Mouse (Mus musculus) intestine, embryonic 16.5 days (tissue): Measurements from ENCODE around the gene Polr3f. TPM values are rescaled to one million over a fixed set of nuclear protein-coding genes. Genes with fewer than 3 reads are reported as not detected.
A peak's percentile ranks its signal among the peaks of the same experiment; 100 is the strongest.

Experiments used
- ATAC-seq: fragments of 200-750 bp; cut with Nextera tagmentation; 2 replicates; pipeline ENCODE4 v1.8.0; 2017; ENCODE audit warnings: moderate TSS enrichment, moderate library complexity
- H3K27ac ChIP-seq: fragments of 300-500 bp; sonication (generic); 2 replicates; pipeline ENCODE4 v1.5.1; 2014; ENCODE audit warnings: mild to moderate bottlenecking, low read length
- H3K27me3 ChIP-seq: fragments of 300-500 bp; sonication (generic); replicated peaks from 2 replicates; pipeline ENCODE4 v1.6.1; 2014; ENCODE audit warnings: low read length, control low read depth, mixed read lengths; ENCODE audit not compliant: control insufficient read depth, insufficient read depth
- H3K36me3 ChIP-seq: fragments of 300-500 bp; sonication (generic); 2 replicates; pipeline ENCODE4 v1.6.1; 2014; ENCODE audit warnings: low read length, control low read depth; ENCODE audit not compliant: control insufficient read depth, insufficient read depth
- H3K4me1 ChIP-seq: fragments of 300-500 bp; sonication (generic); 2 replicates; pipeline ENCODE4 v1.6.1; 2014; ENCODE audit warnings: low read length, control low read depth, mixed read lengths; ENCODE audit not compliant: control insufficient read depth, insufficient read depth
- H3K4me2 ChIP-seq: fragments of 300-500 bp; sonication (generic); 2 replicates; pipeline ENCODE4 v1.6.1; 2014; ENCODE audit warnings: low read depth, low read length, control low read depth
- H3K4me3 ChIP-seq: fragments of 300-500 bp; sonication (generic); 2 replicates; pipeline ENCODE4 v1.5.1; 2014; ENCODE audit warnings: mild to moderate bottlenecking, low read length
- H3K9ac ChIP-seq: fragments of 300-500 bp; sonication (generic); 2 replicates; pipeline ENCODE4 v1.6.1; 2014; ENCODE audit warnings: low read depth, low read length
- H3K9me3 ChIP-seq: fragments of 300-500 bp; sonication (generic); 2 replicates; pipeline ENCODE4 v1.6.1; 2016; ENCODE audit warnings: low read length, control low read depth; ENCODE audit not compliant: control insufficient read depth
- WGBS: fragments of 180-500 bp; shearing (Covaris S2); extraction: QIAGEN DNeasy Blood & Tissue Kit; methylation state at CpG from one replicate; pipeline ENCODE4 v1.1.7; 2014; 5-methylcytosine and 5-hydroxymethylcytosine counted together
- polyA plus RNA-seq: library from polyadenylated mRNA; unstranded; fragments of >200 nt; fragmentation: Nextera tagmentation; extraction: Ambion mirVana; gene quantifications from 2 replicates; pipeline ENCODE4 v1.2.1, GENCODE M21; 2015

The Polr3f gene
- polyA plus RNA-seq, 1 experiment from 2014 or later, result 16.7 TPM

GRCm38 (mm10) chr2:144525856-144526255, 1.7 kb upstream of the Polr3f start:
- Histone ChIP-seq H3K4me2 (no peak overlapping the region), H3K4me3 (no peak overlapping the region), H3K27ac (no peak overlapping the region), H3K27me3 (no peaks in the 10 kb centered on the region), H3K4me1 (peaks cover 12% of the 10 kb centered on the region), H3K36me3 (no peaks in the 10 kb centered on the region), H3K9ac (no peak overlapping the region), H3K9me3 (no peaks in the 10 kb centered on the region)
- 52% methylated on average over 10 of the region's 10 CpGs for WGBS
- ATAC-seq, result no peak

- Histone ChIP-seq H3K9ac (peak overlapping the region; percentile 94), H3K4me3 (peak overlapping the region; percentile 98), H3K27me3 (no peaks in the 10 kb centered on the region), H3K4me1 (peaks cover 12% of the 10 kb centered on the region), H3K9me3 (no peaks in the 10 kb centered on the region), H3K36me3 (no peaks in the 10 kb centered on the region), H3K27ac (peak overlapping the region; percentile 91), H3K4me2 (peak overlapping the region; percentile 96)
- peak; percentile 55 for ATAC-seq
- WGBS, result 0% methylated on average over 25 of the region's 25 CpGs
Observed at GRCm38 (mm10) chr2:144527821-144528174, 280 bp downstream of the Polr3f start.

GRCm38 (mm10) chr2:144537123-144537522, 9.6 kb downstream of the Polr3f start:
- peaks cover 34% of the 10 kb centered on the region for H3K36me3 ChIP-seq

DNA sequence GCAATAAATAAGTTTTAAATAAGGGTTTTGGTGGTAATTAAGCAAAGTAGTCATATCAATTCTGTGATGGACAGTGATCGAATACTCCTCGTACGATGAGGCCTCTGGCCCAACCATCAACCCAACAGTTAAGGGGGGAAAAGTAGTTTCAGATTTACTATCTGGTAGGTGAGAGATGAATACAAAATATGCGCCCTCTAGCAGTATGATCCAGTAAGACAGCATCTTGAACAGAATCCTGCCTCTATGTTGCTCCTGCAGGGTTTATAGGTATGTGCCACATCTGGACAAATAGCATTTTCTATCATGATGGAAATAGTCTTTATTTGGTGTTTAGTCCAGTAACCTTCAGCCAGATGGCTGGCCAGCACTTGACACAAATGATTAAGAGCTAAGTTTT, 13.7 kb downstream of the Polr3f start:
- WGBS, result 86% methylated on average over 4 of the region's 4 CpGs
- Histone ChIP-seq H3K4me1 (peaks cover 4% of the 10 kb centered on the region; the same call in 1 of the 2 replicates), H3K9ac (no peak overlapping the region), H3K36me3 (peaks cover 14% of the 10 kb centered on the region), H3K27ac (no peak overlapping the region), H3K4me2 (no peak overlapping the region), H3K27me3 (no peaks in the 10 kb centered on the region), H3K4me3 (no peak overlapping the region), H3K9me3 (no peaks in the 10 kb centered on the region)
- no peak for ATAC-seq

More at GRCm38 (mm10) chr2:144537123-144537522, 9.6 kb downstream of the Polr3f start:
- ATAC-seq, result no peak
- Histone ChIP-seq H3K4me2 (no peak overlapping the region), H3K27me3 (no peaks in the 10 kb centered on the region), H3K9ac (no peak overlapping the region), H3K27ac (no peak overlapping the region), H3K4me1 (no peaks in the 10 kb centered on the region), H3K4me3 (no peak overlapping the region), H3K9me3 (no peaks in the 10 kb centered on the region)
- 93% methylated on average over 7 of the region's 7 CpGs for WGBS

DNA sequence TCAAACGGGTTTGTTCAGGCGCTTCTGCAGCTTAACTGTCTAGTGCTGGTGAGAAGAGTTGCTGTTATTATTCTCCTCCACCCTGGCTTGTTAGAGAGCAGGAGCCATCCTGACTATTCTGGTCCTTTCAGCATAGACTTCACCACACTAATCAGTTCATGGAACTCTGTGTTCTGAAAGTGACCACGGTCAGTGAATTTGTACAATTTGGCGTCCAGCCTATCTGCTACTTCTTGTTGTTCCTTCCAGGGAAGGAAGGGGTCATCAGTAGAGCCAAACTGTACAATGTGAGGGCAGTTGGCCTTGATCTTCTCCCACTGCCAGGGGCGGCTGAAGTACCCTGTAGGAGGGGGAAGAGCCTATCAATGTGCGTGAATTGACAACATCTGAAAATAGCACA, 16.2 kb downstream of the Polr3f start:
- H3K9ac ChIP-seq, result no peak overlapping the region
- no peaks in the 10 kb centered on the region for H3K9me3 ChIP-seq
- peaks cover 4% of the 10 kb centered on the region; the same call in 1 of the 2 replicates for H3K4me1 ChIP-seq
- peaks cover 3% of the 10 kb centered on the region for H3K36me3 ChIP-seq
- H3K4me2 ChIP-seq, result no peak overlapping the region
- 88% methylated on average over 6 of the region's 6 CpGs for WGBS
- H3K4me3 ChIP-seq, result no peak overlapping the region
- H3K27ac ChIP-seq, result no peak overlapping the region
- no peak for ATAC-seq
- no peaks in the 10 kb centered on the region for H3K27me3 ChIP-seq

GRCm38 (mm10) chr2:144544630-144545029, 17.1 kb downstream of the Polr3f start:
- Histone ChIP-seq H3K4me1 (peaks cover 4% of the 10 kb centered on the region; the same call in 1 of the 2 replicates), H3K9me3 (no peaks in the 10 kb centered on the region), H3K27ac (no peak overlapping the region), H3K36me3 (peaks cover 3% of the 10 kb centered on the region), H3K27me3 (no peaks in the 10 kb centered on the region), H3K9ac (no peak overlapping the region), H3K4me2 (no peak overlapping the region), H3K4me3 (no peak overlapping the region)
- peak; percentile 77 for ATAC-seq
- WGBS, result 70% methylated on average over 6 of the region's 6 CpGs

- Histone ChIP-seq H3K9me3 (no peaks in the 10 kb centered on the region), H3K27ac (no peak overlapping the region), H3K4me2 (no peak overlapping the region), H3K4me3 (no peak overlapping the region), H3K27me3 (no peaks in the 10 kb centered on the region), H3K36me3 (peaks cover 3% of the 10 kb centered on the region; the same call in 1 of the 2 replicates), H3K4me1 (peaks cover 4% of the 10 kb centered on the region), H3K9ac (no peak overlapping the region)
- ATAC-seq, result no peak; the same call in 1 of the 2 replicates
- 76% methylated on average over 2 of the region's 2 CpGs for WGBS
Observed at GRCm38 (mm10) chr2:144545061-144545460, 17.5 kb downstream of the Polr3f start.

GRCm38 (mm10) chr2:144545481-144545880, 18.0 kb downstream of the Polr3f start:
- 26% methylated on average over 1 of the region's 1 CpGs for WGBS
- ATAC-seq, result no peak
- H3K9me3 ChIP-seq, result no peaks in the 10 kb centered on the region
- H3K36me3 ChIP-seq, result peaks cover 3% of the 10 kb centered on the region; the same call in 1 of the 2 replicates
- peaks cover 4% of the 10 kb centered on the region for H3K4me1 ChIP-seq
- H3K27me3 ChIP-seq, result no peaks in the 10 kb centered on the region
- no peak overlapping the region for H3K27ac ChIP-seq
- no peak overlapping the region for H3K4me2 ChIP-seq
- H3K4me3 ChIP-seq, result no peak overlapping the region
- no peak overlapping the region for H3K9ac ChIP-seq

- WGBS, result 64% methylated on average over 4 of the region's 4 CpGs
- Histone ChIP-seq H3K36me3 (peaks cover 3% of the 10 kb centered on the region; the same call in 1 of the 2 replicates), H3K4me2 (no peak overlapping the region), H3K9ac (no peak overlapping the region), H3K27me3 (no peaks in the 10 kb centered on the region), H3K27ac (no peak overlapping the region), H3K4me3 (no peak overlapping the region), H3K4me1 (peaks cover 4% of the 10 kb centered on the region), H3K9me3 (no peaks in the 10 kb centered on the region)
- ATAC-seq, result no peak
Observed at GRCm38 (mm10) chr2:144547559-144547958, 20.0 kb downstream of the Polr3f start.

DNA sequence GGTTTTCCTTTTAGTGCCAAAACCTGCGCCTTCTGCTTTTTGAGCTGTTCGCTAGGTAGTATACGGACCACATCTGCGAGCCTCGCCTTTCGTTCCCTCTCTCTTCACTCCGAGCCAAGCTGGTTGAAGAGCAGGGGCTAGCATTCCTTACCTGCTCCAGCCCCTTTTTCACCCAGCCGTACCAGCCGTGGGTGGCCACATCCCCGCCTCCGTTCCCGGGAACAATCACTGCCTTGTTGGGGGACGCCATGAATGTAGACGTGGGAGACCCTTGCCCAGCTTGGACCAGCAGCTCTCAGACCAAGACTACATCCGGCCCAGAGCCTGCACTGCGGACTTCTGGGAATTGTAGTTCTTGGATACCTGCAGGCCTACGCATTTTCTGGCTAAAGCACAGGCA, 23.0 kb downstream of the Polr3f start, which contains the start of gene Rbbp9:
Rbbp9 (minus strand) TSS at position 341 of the 400 bp plus-strand sequence.
- Histone ChIP-seq H3K27me3 (no peaks in the 10 kb centered on the region), H3K9me3 (no peaks in the 10 kb centered on the region), H3K4me3 (peak within 1 kb of the TSS; percentile 83), H3K36me3 (peaks cover 3% of the 10 kb centered on the region; the same call in 1 of the 2 replicates), H3K27ac (peak within 1 kb of the TSS; percentile 70), H3K4me2 (peak within 1 kb of the TSS; percentile 51), H3K9ac (peak within 1 kb of the TSS; percentile 82), H3K4me1 (no peaks in the 10 kb centered on the region; the same call in none of the 2 replicates)
- WGBS, result 1% methylated on average over 17 of the region's 17 CpGs
- peak; percentile 90 for ATAC-seq
